Mouse (Mus musculus) thymus, adult 2 months (tissue): Measurements from ENCODE around the gene Rtkn.

ENCODE experiments used
- CTCF ChIP-seq: fragments of 200-500 bp; IDR thresholded peaks from 2 replicates; pipeline ENCODE4 v1.5.1; 2012; ENCODE audit warnings: mild to moderate bottlenecking, control low read depth, low read length, moderate library complexity, borderline replicate concordance; ENCODE audit not compliant: control insufficient read depth, poor library complexity, insufficient read depth; ENCODE audit errors: extremely low read depth
- POLR2A ChIP-seq: fragments of 200-500 bp; IDR thresholded peaks from 2 replicates; pipeline ENCODE4 v1.6.1; 2012; ENCODE audit warnings: mild to moderate bottlenecking, low read length, control low read depth, moderate library complexity; ENCODE audit not compliant: control insufficient read depth, poor library complexity, insufficient read depth; ENCODE audit errors: extremely low read depth

GRCm38 (mm10) chr6:83156259-83156684, 21.0 kb downstream of the Rtkn start, which contains the start of the genes Wdr54 and 1700003E16Rik:
- TF ChIP-seq CTCF (no peak), POLR2A (no peak)
